Comparison of ENCODE assay signal across 21 mouse cellular contexts in the genomic region with DNA sequence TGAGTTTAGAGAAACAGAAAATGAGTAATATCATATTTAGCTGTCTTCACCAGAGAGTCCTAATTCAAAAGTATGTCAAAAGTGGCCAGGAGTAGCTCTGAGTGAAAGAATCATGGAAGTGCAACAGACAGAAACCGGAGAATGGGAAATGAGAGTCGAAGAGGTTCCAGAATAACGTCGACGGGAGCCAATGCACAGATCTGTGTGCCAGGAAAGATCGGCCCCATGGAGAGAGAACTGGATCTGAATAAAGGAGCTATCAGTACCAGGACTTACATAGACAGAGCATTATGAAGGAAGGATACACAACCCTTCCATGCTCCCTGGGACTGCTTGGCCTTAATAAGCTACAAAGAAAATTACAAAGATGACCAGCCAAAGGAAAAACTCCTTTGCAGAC.
DNase-seq lines count a peak whose midpoint lies in the region; ATAC-seq and TF ChIP-seq lines count a peak whose summit lies in the region.
"Had no signal": no experiment of that assay in that cellular context is flagged by ENCODE, and none has a peak within 500 bp of the region (broad histone marks: within the 10 kb centered on the region; RNA-seq: fewer than 3 reads in every experiment).

No protein-coding gene starts in this region.

- WGBS in midbrain, embryonic 11.5 days, result 92% methylated on average over 6 of the region's 6 CpGs
- WGBS in midbrain, postnatal 0 days, result 82% methylated on average over 6 of the region's 6 CpGs
- WGBS in embryonic facial prominence, embryonic 14.5 days, result 61% methylated on average over 6 of the region's 6 CpGs

- H3K4me2 ChIP-seq in midbrain, embryonic 11.5 days, result no peak overlapping the region
- no peak overlapping the region for H3K4me2 ChIP-seq in midbrain, postnatal 0 days (ENCODE audit: low read depth, low read length, poor library complexity, severe bottlenecking)
- no peak overlapping the region for H3K4me2 ChIP-seq in embryonic facial prominence, embryonic 14.5 days (ENCODE audit: low read depth, low read length)
- H3K4me2 ChIP-seq: embryonic facial prominence, embryonic 12.5 days; embryonic facial prominence, embryonic 15.5 days; forebrain, embryonic 12.5 days had no signal

- TF ChIP-seq CTCF in midbrain, postnatal 0 days (IDR thresholded peaks at IDR 0.05), result no peak
- TF ChIP-seq CTCF in layer of hippocampus, adult 2 months (conservative IDR thresholded peaks at IDR 0.05), result no peak

- peak; percentile 13 to 41 for DNase-seq in cerebellum, postnatal 14 days
- DNase-seq in cerebellum, adult 11 months, result no peak
- peak; percentile 57 for DNase-seq in midbrain, embryonic 11.5 days (ENCODE audit: low spot score, missing footprints)
- DNase-seq in midbrain, postnatal 0 days (ENCODE audit: low spot score), result no peak
- peak; percentile 23 for DNase-seq in embryonic facial prominence, embryonic 14.5 days (ENCODE audit: low spot score)
- DNase-seq in urinary bladder, postnatal 10 days (ENCODE audit: low spot score), result no peak
- no peak for DNase-seq in layer of hippocampus, adult 2 months (ENCODE audit: low spot score in 2 of 2)
- DNase-seq: adrenal gland, adult 2 months; adrenal gland, postnatal 10 days; adrenal gland, postnatal 25 days; cerebellum, adult 18-20 months; cerebellum, adult 8-10 months; cerebellum, adult 9-11 months; cerebellum, postnatal 36 days had no signal

- no peaks in the 10 kb centered on the region for H3K36me3 ChIP-seq in midbrain, embryonic 11.5 days (ENCODE audit: control insufficient read depth, insufficient read depth, low read length)
- H3K36me3 ChIP-seq in midbrain, postnatal 0 days (ENCODE audit: insufficient read depth, low read length), result no peaks in the 10 kb centered on the region
- H3K36me3 ChIP-seq in embryonic facial prominence, embryonic 14.5 days (ENCODE audit: control insufficient read depth, insufficient read depth, low read length), result no peaks in the 10 kb centered on the region
- H3K36me3 ChIP-seq: embryonic facial prominence, embryonic 12.5 days; embryonic facial prominence, embryonic 15.5 days; forebrain, embryonic 10.5 days; forebrain, embryonic 12.5 days had no signal

- no peaks in the 10 kb centered on the region for H3K9me3 ChIP-seq in midbrain, embryonic 11.5 days (ENCODE audit: control insufficient read depth, low read length)
- H3K9me3 ChIP-seq in midbrain, postnatal 0 days (ENCODE audit: low read length), result peaks cover 3% of the 10 kb centered on the region; the same call in 1 of the 2 replicates
- H3K9me3 ChIP-seq in embryonic facial prominence, embryonic 14.5 days (ENCODE audit: control insufficient read depth, low read length), result peaks cover 9% of the 10 kb centered on the region
- H3K9me3 ChIP-seq: embryonic facial prominence, embryonic 15.5 days had no signal

- ATAC-seq in midbrain, embryonic 11.5 days (ENCODE audit: low FRiP score), result no peak
- no peak for ATAC-seq in midbrain, postnatal 0 days (ENCODE audit: low FRiP score)
- ATAC-seq in embryonic facial prominence, embryonic 14.5 days (ENCODE audit: low read depth), result no peak
- ATAC-seq: forebrain, embryonic 14.5 days; forebrain, embryonic 16.5 days had no signal

- no peaks in the 10 kb centered on the region for H3K4me1 ChIP-seq in midbrain, embryonic 11.5 days (ENCODE audit: control insufficient read depth, insufficient read depth, low read length)
- no peaks in the 10 kb centered on the region for H3K4me1 ChIP-seq in midbrain, postnatal 0 days (ENCODE audit: insufficient read depth, low read length)
- H3K4me1 ChIP-seq in embryonic facial prominence, embryonic 14.5 days (ENCODE audit: control insufficient read depth, insufficient read depth, low read length), result peaks cover 10% of the 10 kb centered on the region
- H3K4me1 ChIP-seq: embryonic facial prominence, embryonic 15.5 days; forebrain, embryonic 10.5 days; forebrain, embryonic 12.5 days had no signal

- H3K27ac ChIP-seq in midbrain, embryonic 11.5 days (ENCODE audit: low read depth, low read length), result no peak overlapping the region
- H3K27ac ChIP-seq in midbrain, postnatal 0 days (ENCODE audit: low read depth, low read length), result no peak overlapping the region
- no peak overlapping the region for H3K27ac ChIP-seq in embryonic facial prominence, embryonic 14.5 days (replicated peaks; ENCODE audit: low read depth, low read length)
- H3K27ac ChIP-seq in layer of hippocampus, adult 2 months, result no peak overlapping the region
- H3K27ac ChIP-seq: embryonic facial prominence, embryonic 12.5 days; embryonic facial prominence, embryonic 15.5 days; forebrain, embryonic 10.5 days; forebrain, embryonic 12.5 days had no signal

- no peak overlapping the region for H3K4me3 ChIP-seq in midbrain, embryonic 11.5 days (ENCODE audit: low read depth, low read length)
- no peak overlapping the region for H3K4me3 ChIP-seq in midbrain, postnatal 0 days (ENCODE audit: low read depth, low read length)
- no peak overlapping the region for H3K4me3 ChIP-seq in embryonic facial prominence, embryonic 14.5 days (ENCODE audit: low read depth, low read length)
- H3K4me3 ChIP-seq in layer of hippocampus, adult 2 months, result no peak overlapping the region
- H3K4me3 ChIP-seq: embryonic facial prominence, embryonic 12.5 days; embryonic facial prominence, embryonic 15.5 days; erythroblast, embryonic 14.5 days; forebrain, embryonic 10.5 days; forebrain, embryonic 12.5 days had no signal

- no peak overlapping the region for H3K9ac ChIP-seq in midbrain, embryonic 11.5 days (ENCODE audit: low read length)
- H3K9ac ChIP-seq in midbrain, postnatal 0 days (replicated peaks; ENCODE audit: low read length, poor library complexity, severe bottlenecking), result no peak overlapping the region
- H3K9ac ChIP-seq in embryonic facial prominence, embryonic 14.5 days (ENCODE audit: low read depth, low read length), result no peak overlapping the region
- H3K9ac ChIP-seq: embryonic facial prominence, embryonic 12.5 days; embryonic facial prominence, embryonic 15.5 days; forebrain, embryonic 12.5 days had no signal

- H3K27me3 ChIP-seq in midbrain, embryonic 11.5 days (ENCODE audit: control insufficient read depth, insufficient read depth, low read length), result no peaks in the 10 kb centered on the region
- H3K27me3 ChIP-seq in midbrain, postnatal 0 days (ENCODE audit: insufficient read depth, low read length), result no peaks in the 10 kb centered on the region
- peaks cover 13% of the 10 kb centered on the region; the same call in 1 of the 2 replicates for H3K27me3 ChIP-seq in embryonic facial prominence, embryonic 14.5 days (replicated peaks; ENCODE audit: control insufficient read depth, insufficient read depth, low read length)
- H3K27me3 ChIP-seq: embryonic facial prominence, embryonic 12.5 days; forebrain, embryonic 12.5 days had no signal

Comparison
In these comparisons a context has a peak if more than half of its experiments do, and no peak if none do; other contexts are left out.
1. DNase-seq: peak in cerebellum, postnatal 14 days (2 of 2), midbrain, embryonic 11.5 days (single experiment) and embryonic facial prominence, embryonic 14.5 days (single experiment); none in cerebellum, adult 11 months (single experiment), midbrain, postnatal 0 days (single experiment), urinary bladder, postnatal 10 days (single experiment) and layer of hippocampus, adult 2 months (0 of 2).